13 mouse cellular contexts compared by ENCODE assay signal in the genomic region with DNA sequence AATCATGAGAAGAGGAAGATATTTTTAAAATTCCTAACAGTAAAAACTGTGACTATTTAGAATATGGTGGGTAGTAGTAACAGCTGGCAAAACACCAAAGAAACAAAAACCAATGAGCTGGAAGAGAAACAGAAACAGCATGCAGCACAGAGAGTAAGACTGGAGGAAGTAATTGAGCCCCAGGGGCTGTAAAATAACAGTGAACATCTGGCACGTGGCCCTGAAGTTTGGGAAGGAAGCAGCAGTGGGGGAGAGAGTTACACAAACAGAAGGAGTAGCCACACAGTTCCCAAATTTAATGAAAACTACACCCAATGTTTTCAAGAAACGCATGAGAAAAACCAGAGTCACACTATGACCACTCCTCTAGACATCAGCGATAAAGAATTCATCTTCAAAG. TPM values are rescaled to one million over a fixed set of nuclear protein-coding genes. Genes with fewer than 3 reads are reported as not detected.
DNase-seq lines count a peak whose midpoint lies in the region; TF ChIP-seq lines count a peak whose summit lies in the region.
"Had no signal": no experiment of that assay in that cellular context is flagged by ENCODE, and none has a peak within 500 bp of the region (broad histone marks: within the 10 kb centered on the region; RNA-seq: fewer than 3 reads in every experiment).

No protein-coding gene starts in this region.

- H3K4me1 ChIP-seq in kidney, adult 2 months (ENCODE audit: control insufficient read depth, insufficient read depth, low read length): no peaks in the 10 kb centered on the region

- no peak overlapping the region for H3K4me3 ChIP-seq in kidney, adult 2 months (ENCODE audit: insufficient read depth, low read depth, low read length)
- H3K4me3 ChIP-seq: limb, embryonic 15.5 days; myocyte had no signal

- no peaks in the 10 kb centered on the region for H3K36me3 ChIP-seq in kidney, adult 2 months (ENCODE audit: control insufficient read depth, insufficient read depth, low read length)

- DNase-seq in adrenal gland, postnatal 14 days: peak; percentile 25
- no peak for DNase-seq in adrenal gland, adult 18-20 months (ENCODE audit: low spot score in 2 of 2)
- peak; percentile 23 for DNase-seq in kidney, adult 2 months
- no peak for DNase-seq in kidney, adult 8-10 months
- DNase-seq in adipocyte (ENCODE audit: low spot score): peak; percentile 63
- DNase-seq in kidney, postnatal 4 days: peak; percentile 46 to 47
- no peak for DNase-seq in cerebellum, postnatal 10 days
- no peak for DNase-seq in lung, adult 18-20 months
- DNase-seq: adrenal gland, postnatal 36 days; layer of hippocampus, postnatal 36 days; lung, embryonic 14.5 days had no signal

- TF ChIP-seq CTCF in kidney, adult 2 months (conservative IDR thresholded peaks at IDR 0.05; ENCODE audit: insufficient read depth, insufficient read length, low read depth, low read length): no peak

- WGBS in kidney, adult 2 months: 28% methylated on average over 3 of the region's 3 CpGs

- no peak overlapping the region for H3K27ac ChIP-seq in kidney, adult 2 months (ENCODE audit: insufficient read depth, low read depth, low read length)

- no peak for TF ChIP-seq POLR2A in kidney, adult 2 months (IDR thresholded peaks at IDR 0.05; ENCODE audit: low read depth, low read length)

- H3K27me3 ChIP-seq in kidney, adult 2 months (replicated peaks; ENCODE audit: control insufficient read depth, insufficient read depth, low read length): no peaks in the 10 kb centered on the region
- H3K27me3 ChIP-seq: limb, embryonic 15.5 days had no signal

RNA-seq across cellular contexts. Expression of gene Sned1, which starts 31.6 kb away (rescaled TPM):
- 22.5 and 23.2 TPM in 2 replicates for total RNA-seq in adrenal gland, postnatal 14 days (2021)
- total RNA-seq in adrenal gland, adult 18-20 months (2021): 10 to 100 TPM; 10.7 to 22.3 TPM
- 8.8 and 10.0 TPM in 2 replicates for polyA plus RNA-seq in kidney, adult 2 months (2012; rRNA removed)

RNA-seq across cellular contexts. Expression of gene Mterf4, which starts 38.5 kb away (rescaled TPM):
- total RNA-seq in adrenal gland, postnatal 14 days (2021): 29.1 and 32.4 TPM in 2 replicates
- total RNA-seq in adrenal gland, adult 18-20 months (2021): 10 to 100 TPM; 23.1 to 23.3 TPM
- polyA plus RNA-seq in kidney, adult 2 months (2012; rRNA removed): 12.7 and 16.0 TPM in 2 replicates

Comparison
In these comparisons a context has a peak if more than half of its experiments do, and no peak if none do; other contexts are left out.
1. DNase-seq: peak in adrenal gland, postnatal 14 days (single experiment), kidney, adult 2 months (single experiment), adipocyte (single experiment) and kidney, postnatal 4 days (2 of 2); none in adrenal gland, adult 18-20 months (0 of 2), kidney, adult 8-10 months (0 of 2), cerebellum, postnatal 10 days (0 of 2) and lung, adult 18-20 months (0 of 2).